Mouse (Mus musculus) CH12.LX (cell line): ENCODE measurements around the gene Nol6. TPM values are rescaled to one million over a fixed set of nuclear protein-coding genes. Genes with fewer than 3 reads are reported as not detected.

ENCODE experiments used
- DNase-seq: peaks from one replicate; pipeline ENCODE4 v3.0.0-alpha.2; 2013; ENCODE audit errors: extremely low read depth
- H3K27ac ChIP-seq: 2 replicates; pipeline ENCODE4 v1.5.1; 2012; ENCODE audit warnings: low read depth, mild to moderate bottlenecking, control low read depth, moderate library complexity; ENCODE audit not compliant: insufficient read depth
- H3K27me3 ChIP-seq: replicated peaks from 2 replicates; pipeline ENCODE3; 2012; ENCODE audit warnings: inconsistent platforms
- H3K36me3 ChIP-seq, 2 experiments: replicated peaks in 1 of 2; 2 replicates each; pipeline versions ENCODE3 to v1.6.1; 2012; ENCODE audit warnings: inconsistent platforms in 1 of 2, low read length in 1 of 2, mild to moderate bottlenecking in 1 of 2, mixed read lengths in 1 of 2, moderate library complexity in 1 of 2; ENCODE audit not compliant: control insufficient read depth in 1 of 2, insufficient read depth in 1 of 2
- H3K4me1 ChIP-seq, 2 experiments: 2 replicates each; pipeline ENCODE4 v1.6.1; 2012; ENCODE audit warnings: inconsistent platforms in 1 of 2, moderate library complexity in 1 of 2; ENCODE audit not compliant: insufficient read depth in 2 of 2, control insufficient read depth in 1 of 2
- H3K4me2 ChIP-seq: 2 replicates; pipeline ENCODE4 v1.6.1; 2012; ENCODE audit warnings: low read depth, mild to moderate bottlenecking, control low read depth; ENCODE audit not compliant: poor library complexity, insufficient read depth, severe bottlenecking
- H3K4me3 ChIP-seq, 3 experiments: fragments of 150-350 bp in 1 of 3; sonication (generic) in 1 of 3; replicated peaks in 1 of 3; 2 replicates each; pipeline versions ENCODE3 to v1.5.1; 2011 to 2012; ENCODE audit warnings: low read depth in 2 of 3, low read length in 2 of 3, mild to moderate bottlenecking in 2 of 3, moderate library complexity in 2 of 3, control low read depth in 1 of 3, improper control_type of control experiment in 1 of 3, inconsistent platforms in 1 of 3, mixed read lengths in 1 of 3; ENCODE audit not compliant: poor library complexity in 1 of 3
- H3K79me2 ChIP-seq: replicated peaks from 2 replicates; pipeline ENCODE4 v1.6.1; 2012; ENCODE audit warnings: mild to moderate bottlenecking, moderate library complexity; ENCODE audit not compliant: control insufficient read depth, poor library complexity, insufficient read depth, severe bottlenecking; ENCODE audit errors: extremely low read depth
- H3K9ac ChIP-seq: 2 replicates; pipeline ENCODE4 v1.6.1; 2012; ENCODE audit warnings: low read depth, mild to moderate bottlenecking, control low read depth, moderate library complexity; ENCODE audit not compliant: insufficient read depth
- H3K9me3 ChIP-seq: replicated peaks from 2 replicates; pipeline ENCODE3; 2012; ENCODE audit warnings: low read length, inconsistent platforms, mixed read lengths
- BHLHE40 ChIP-seq: IDR thresholded peaks from 2 replicates; pipeline ENCODE4 v1.6.1; 2011; ENCODE audit warnings: mild to moderate bottlenecking, low read depth, low read length, improper control_type of control experiment
- CHD1 ChIP-seq: IDR thresholded peaks from 2 replicates; pipeline ENCODE4 v1.6.1; 2012; ENCODE audit warnings: low read depth, low read length, improper control_type of control experiment, inconsistent platforms
- CHD2 ChIP-seq: IDR thresholded peaks from 2 replicates; pipeline ENCODE4 v1.6.1; 2011; ENCODE audit warnings: low read length, improper control_type of control experiment
- CTCF ChIP-seq, 2 experiments: IDR thresholded peaks in 1 of 2; conservative IDR thresholded peaks in 1 of 2; 2 replicates each; pipeline ENCODE4 v1.5.1; 2011 to 2012; ENCODE audit warnings: low read depth in 2 of 2, low read length in 2 of 2, improper control_type of control experiment in 1 of 2, inconsistent platforms in 1 of 2, mild to moderate bottlenecking in 1 of 2, moderate library complexity in 1 of 2
- E2F4 ChIP-seq: IDR thresholded peaks from 2 replicates; pipeline ENCODE4 v1.6.1; 2011; ENCODE audit warnings: low read depth, low read length, improper control_type of control experiment; ENCODE audit not compliant: insufficient replicate concordance
- ELF1 ChIP-seq: IDR thresholded peaks from 2 replicates; pipeline ENCODE4 v1.6.1; 2014; ENCODE audit warnings: low read depth, mild to moderate bottlenecking, inconsistent platforms, low read length, improper control_type of control experiment
- EP300 ChIP-seq: IDR thresholded peaks from 2 replicates; pipeline ENCODE4 v1.6.1; 2011; ENCODE audit warnings: low read length, improper control_type of control experiment
- ETS1 ChIP-seq: conservative IDR thresholded peaks from 2 replicates; pipeline ENCODE4 v1.6.1; 2012; ENCODE audit warnings: low read depth, mild to moderate bottlenecking, inconsistent platforms, low read length, improper control_type of control experiment, moderate library complexity
- GABPA ChIP-seq: IDR thresholded peaks from 2 replicates; pipeline ENCODE4 v1.6.1; 2012; ENCODE audit warnings: low read depth, low read length, improper control_type of control experiment, inconsistent platforms; ENCODE audit not compliant: insufficient replicate concordance
- HCFC1 ChIP-seq: IDR thresholded peaks from 2 replicates; pipeline ENCODE4 v1.6.1; 2012; ENCODE audit warnings: low read depth, mild to moderate bottlenecking, inconsistent platforms, low read length, improper control_type of control experiment
- IRF4 ChIP-seq: IDR thresholded peaks from 2 replicates; pipeline ENCODE4 v1.6.1; 2014; ENCODE audit warnings: low read depth, mild to moderate bottlenecking, inconsistent platforms, low read length, improper control_type of control experiment
- JUN ChIP-seq: IDR thresholded peaks from 2 replicates; pipeline ENCODE4 v1.6.1; 2011; ENCODE audit warnings: low read depth, mild to moderate bottlenecking, low read length, improper control_type of control experiment, moderate library complexity; ENCODE audit not compliant: insufficient read depth
- JUND ChIP-seq: conservative IDR thresholded peaks from 2 replicates; pipeline ENCODE4 v1.6.1; 2011; ENCODE audit warnings: low read depth, low read length, improper control_type of control experiment
- KAT2A ChIP-seq: IDR thresholded peaks from 2 replicates; pipeline ENCODE4 v1.6.1; 2012; ENCODE audit warnings: low read length, improper control_type of control experiment, inconsistent platforms; ENCODE audit not compliant: insufficient replicate concordance
- MAFK ChIP-seq: IDR thresholded peaks from 2 replicates; pipeline ENCODE4 v1.6.1; 2011; ENCODE audit warnings: low read length, improper control_type of control experiment; ENCODE audit not compliant: insufficient replicate concordance
- MAX ChIP-seq: IDR thresholded peaks from 2 replicates; pipeline ENCODE4 v1.6.1; 2011; ENCODE audit warnings: low read length, improper control_type of control experiment
- MAZ ChIP-seq: IDR thresholded peaks from 2 replicates; pipeline ENCODE4 v1.6.1; 2012; ENCODE audit warnings: low read depth, mild to moderate bottlenecking, inconsistent platforms, low read length, improper control_type of control experiment, moderate library complexity
- MEF2A ChIP-seq: IDR thresholded peaks from 2 replicates; pipeline ENCODE4 v1.6.1; 2014; ENCODE audit warnings: low read depth, mild to moderate bottlenecking, inconsistent platforms, low read length, improper control_type of control experiment, borderline replicate concordance
- MXI1 ChIP-seq: IDR thresholded peaks from 2 replicates; pipeline ENCODE4 v1.6.1; 2011; ENCODE audit warnings: mild to moderate bottlenecking, low read depth, low read length, improper control_type of control experiment
- MYC ChIP-seq: IDR thresholded peaks from 2 replicates; pipeline ENCODE4 v1.6.1; 2011; ENCODE audit warnings: low read depth, mild to moderate bottlenecking, improper control_type of control experiment, low read length
- NELFE ChIP-seq: IDR thresholded peaks from 2 replicates; pipeline ENCODE4 v1.6.1; 2011; ENCODE audit warnings: low read depth, low read length, improper control_type of control experiment
- NRF1 ChIP-seq: IDR thresholded peaks from 2 replicates; pipeline ENCODE4 v1.6.1; 2014; ENCODE audit warnings: low read depth, mild to moderate bottlenecking, inconsistent platforms, low read length, improper control_type of control experiment, moderate library complexity
- PAX5 ChIP-seq: IDR thresholded peaks from 2 replicates; pipeline ENCODE4 v1.6.1; 2012; ENCODE audit warnings: low read length, inconsistent platforms, mixed read lengths
- POLR2A ChIP-seq: IDR thresholded peaks from 2 replicates; pipeline ENCODE4 v1.6.1; 2011; ENCODE audit warnings: low read depth, mild to moderate bottlenecking, improper control_type of control experiment, low read length
- POLR2AphosphoS2 ChIP-seq: IDR thresholded peaks from 2 replicates; pipeline ENCODE4 v1.6.1; 2011; ENCODE audit warnings: low read depth, low read length, improper control_type of control experiment
- RAD21 ChIP-seq: IDR thresholded peaks from 2 replicates; pipeline ENCODE4 v1.6.1; 2011; ENCODE audit warnings: low read depth, mild to moderate bottlenecking, low read length, improper control_type of control experiment, moderate library complexity
- RCOR1 ChIP-seq: conservative IDR thresholded peaks from 2 replicates; pipeline ENCODE4 v1.6.1; 2012; ENCODE audit warnings: low read depth, mild to moderate bottlenecking, inconsistent platforms, low read length, improper control_type of control experiment
- SIN3A ChIP-seq: IDR thresholded peaks from 2 replicates; pipeline ENCODE4 v1.6.1; 2012; ENCODE audit warnings: low read length, improper control_type of control experiment, inconsistent platforms
- SMC3 ChIP-seq: IDR thresholded peaks from 2 replicates; pipeline ENCODE4 v1.6.1; 2011; ENCODE audit warnings: low read depth, low read length, improper control_type of control experiment
- TBP ChIP-seq: conservative IDR thresholded peaks from 2 replicates; pipeline ENCODE4 v1.6.1; 2011; ENCODE audit warnings: low read depth, low read length, improper control_type of control experiment
- TCF12 ChIP-seq: IDR thresholded peaks from 2 replicates; pipeline ENCODE4 v1.6.1; 2014; ENCODE audit warnings: low read depth, mild to moderate bottlenecking, inconsistent platforms, low read length, improper control_type of control experiment
- UBTF ChIP-seq: IDR thresholded peaks from 2 replicates; pipeline ENCODE4 v1.6.1; 2012; ENCODE audit warnings: low read depth, mild to moderate bottlenecking, inconsistent platforms, low read length, improper control_type of control experiment, moderate library complexity
- USF1 ChIP-seq: IDR thresholded peaks from 2 replicates; pipeline ENCODE4 v1.6.1; 2014; ENCODE audit warnings: low read depth, mild to moderate bottlenecking, inconsistent platforms, low read length, improper control_type of control experiment
- USF2 ChIP-seq: conservative IDR thresholded peaks from 2 replicates; pipeline ENCODE4 v1.6.1; 2011; ENCODE audit warnings: low read depth, low read length, improper control_type of control experiment
- ZC3H11A ChIP-seq: IDR thresholded peaks from 2 replicates; pipeline ENCODE4 v1.6.1; 2012; ENCODE audit warnings: low read depth, mild to moderate bottlenecking, inconsistent platforms, low read length, improper control_type of control experiment
- ZKSCAN1 ChIP-seq: IDR thresholded peaks from 2 replicates; pipeline ENCODE4 v1.6.1; 2012; ENCODE audit warnings: low read depth, inconsistent platforms, low read length, improper control_type of control experiment, borderline replicate concordance
- ZMIZ1 ChIP-seq: IDR thresholded peaks from 2 replicates; pipeline ENCODE4 v1.6.1; 2012; ENCODE audit warnings: low read depth, mild to moderate bottlenecking, inconsistent platforms, low read length, improper control_type of control experiment
- ZNF384 ChIP-seq: IDR thresholded peaks from 2 replicates; pipeline ENCODE4 v1.6.1; 2012; ENCODE audit warnings: low read depth, low read length, improper control_type of control experiment, inconsistent platforms
- dilution Hi-C: fragments of 300-500 bp; cut with MboI; formaldehyde crosslinking; loops from 2 replicates; pipeline ENCODE4 v1.14.3; 2020; ENCODE audit warnings: low sequenced_read_pairs; ENCODE audit not compliant: extremely low pct_unique_long_range_greater_than_20kb, extremely low pct_ligation_motif_present
- in situ Hi-C: fragments of 300-500 bp; cut with MboI; formaldehyde crosslinking; loops from 3 replicates; pipeline ENCODE4 v1.14.3; 2019; ENCODE audit warnings: low sequenced_read_pairs, low pct_ligation_motif_present, low pct_unique_long_range_greater_than_20kb, mixed read lengths
- polyA plus RNA-seq: library from polyadenylated mRNA; unstranded; fragments of >175 nt; gene quantifications from 2 replicates; pipeline ENCODE4 v1.2.1, GENCODE M21; 2012; ENCODE audit warnings: low read depth; ENCODE audit not compliant: insufficient read length
- total RNA-seq, 2 experiments: library from RNA; depleted of rRNA; stranded (reverse); fragments of 300-350 nt in 1 of 2; fragments of >200 nt in 1 of 2; gene quantifications; 2 replicates each; pipeline ENCODE4 v1.2.3; 2012 to 2014

Nol6 gene
- total RNA-seq (2012; rRNA removed) (30.0 and 38.1 TPM in 2 replicates), total RNA-seq (2014; rRNA removed) (22.0 and 24.7 TPM in 2 replicates), polyA plus RNA-seq (79.3 and 81.5 TPM in 2 replicates)

- H3K4me3 ChIP-seq = peak within 1 kb of the TSS; percentile 74 to 98 (median 79)
- peaks cover 17% of the 10 kb centered on the region for H3K79me2 ChIP-seq
- dilution Hi-C loops = no loop called here
- peak within 1 kb of the TSS; percentile 91 for H3K9ac ChIP-seq
- in situ Hi-C loops = loop anchor here (5.0 kb wide), 1 partner anchor 352 kb away; no protein-coding TSS in a partner anchor
- TF ChIP-seq USF2 (peak; percentile 53; the same call in 1 of the 2 replicates), RCOR1 (no peak), MAFK (no peak), GABPA (no peak; the same call in 1 of the 2 replicates), MXI1 (peak; percentile 100), CTCF (conservative IDR thresholded peaks at IDR 0.05 in 1 of 2, IDR thresholded peaks at IDR 0.05 in 1 of 2; ENCODE audit: low read depth in 2 of 2, low read length in 2 of 2) (no peak), NELFE (peak; percentile 32; the same call in 1 of the 2 replicates), SIN3A (peak; percentile 99), JUN (no peak), ETS1 (no peak), BHLHE40 (no peak), JUND (no peak), ZKSCAN1 (no peak), MYC (peak; percentile 96), MEF2A (0 out of 2 replicates have a peak, but pooled peaks have one; percentile 50), ELF1 (peak; percentile 97), ZMIZ1 (peak; percentile 74; the same call in 1 of the 2 replicates), KAT2A (peak; percentile 89; the same call in 1 of the 2 replicates), MAZ (peak; percentile 50; the same call in 1 of the 2 replicates), ZC3H11A (no peak), ZNF384 (no peak), E2F4 (no peak), RAD21 (no peak), UBTF (no peak), MAX (peak; percentile 97), POLR2AphosphoS2 (0 out of 2 replicates have a peak, but pooled peaks have one; percentile 33), EP300 (no peak), TBP (0 out of 2 replicates have a peak, but pooled peaks have one; percentile 34), SMC3 (no peak), USF1 (peak; percentile 72), HCFC1 (peak; percentile 92), IRF4 (peak; percentile 83), CHD1 (no peak), PAX5 (no peak), TCF12 (peak; percentile 72), NRF1 (no peak; the same call in 1 of the 2 replicates), CHD2 (peak; percentile 94), POLR2A (peak; percentile 79)
- H3K27ac ChIP-seq = no peak within 1 kb of the TSS; the same call in 1 of the 2 replicates
- peak; percentile 100 for DNase-seq
- no peaks in the 10 kb centered on the region for H3K27me3 ChIP-seq
- peaks cover 33 to 40% of the 10 kb centered on the region in 2 experiments for H3K36me3 ChIP-seq
- H3K9me3 ChIP-seq = no peaks in the 10 kb centered on the region
- H3K4me2 ChIP-seq = peak within 1 kb of the TSS; percentile 78
- H3K4me1 ChIP-seq = peaks cover 5 to 7% of the 10 kb centered on the region in 2 experiments; a peak in 3 of 4 replicates
Measured at GRCm38 (mm10) chr4:41124180-41124951, at the start of gene Nol6. TSS of gene Nol6 (minus strand) at chr4:41124455.
